Mouse (Mus musculus) layer of hippocampus, adult 8-10 months (tissue): ENCODE measurements around the gene Calhm2. TPM values are rescaled to one million over a fixed set of nuclear protein-coding genes. Genes with fewer than 3 reads are reported as not detected.

Source experiments
- DNase-seq, 2 experiments: peaks; one replicate each; pipeline ENCODE4 v3.0.0; 2022; ENCODE audit warnings: low spot score in 2 of 2
- total RNA-seq, 4 experiments: library from RNA; stranded (reverse); gene quantifications; 2 replicates each; pipeline ENCODE4 v1.2.4; 2022

Calhm2 gene
- total RNA-seq, 4 experiments from 2014 or later, result 4.5 to 7.5 (median 6.3) TPM

- DNase-seq, result peak; percentile 67 to 69
Measured at GRCm38 (mm10) chr19:47067924-47068611, 70.0 kb downstream of the Calhm2 start.

- DNase-seq, result peak; percentile 94 to 96
Measured at GRCm38 (mm10) chr19:47067096-47067882, 70.8 kb downstream of the Calhm2 start, which contains the start of gene Taf5. Taf5 (plus strand) TSS chr19:47067746.

- DNase-seq, result no peak
Measured at GRCm38 (mm10) chr19:47065860-47066259, 72.2 kb downstream of the Calhm2 start.

GRCm38 (mm10) chr19:47057684-47058083, 80.4 kb downstream of the Calhm2 start:
- no peak for DNase-seq

Other genes with a start within 250 kb of the Calhm2 start
- 100 to 1,000 TPM; 144 to 177 (median 163) TPM for gene Ina, start 123.6 kb downstream of the Calhm2 start, total RNA-seq
- gene Nt5c2, start 123.1 kb downstream of the Calhm2 start, total RNA-seq, result 100 to 1,000 TPM in 1 of 4 experiments, 10 to 100 TPM in 3; 72.5 to 101 (median 83.1) TPM
- gene Pcgf6, start 87.4 kb downstream of the Calhm2 start, total RNA-seq, result 10 to 100 TPM; 17.7 to 27.8 (median 21.1) TPM
- 1 to 10 TPM; 5.4 to 6.1 (median 5.7) TPM for gene Taf5, start 70.5 kb downstream of the Calhm2 start, total RNA-seq
- gene Usmg5, start 47.6 kb downstream of the Calhm2 start, total RNA-seq, result 100 to 1,000 TPM; 802 to 951 (median 835) TPM
- gene Pdcd11, start 47.5 kb downstream of the Calhm2 start, total RNA-seq, result 10 to 100 TPM; 17.0 to 19.7 (median 18.8) TPM
- not detected for gene Calhm1, start 6.0 kb upstream of the Calhm2 start, total RNA-seq
- gene Calhm3, start 19.5 kb upstream of the Calhm2 start, total RNA-seq, result not detected
- 100 to 1,000 TPM; 144 to 170 (median 155) TPM for gene Neurl1a, start 40.5 kb upstream of the Calhm2 start, total RNA-seq